Mouse (Mus musculus): Measurements from ENCODE around the gene Ppp3r1.

GRCm38 (mm10) chr11:17183165-17183564, 24.1 kb downstream of the Ppp3r1 start:
- TF ChIP-seq CTCF (conservative IDR thresholded peaks at IDR 0.05; ENCODE audit: low read length), result no peak
- TF ChIP-seq NANOG (IDR thresholded peaks at IDR 0.05; ENCODE audit: borderline replicate concordance, low read length), result no peak
- TF ChIP-seq POU5F1 (IDR thresholded peaks at IDR 0.05; ENCODE audit: borderline replicate concordance, low read length), result no peak
